Mouse (Mus musculus) lung, embryonic 14.5 days (tissue): Measurements from ENCODE around the gene Ugt1a6a. TPM values are rescaled to one million over a fixed set of nuclear protein-coding genes. Genes with fewer than 3 reads are reported as not detected.

Experiments used
- ATAC-seq: fragments of 200-750 bp; cut with Nextera tagmentation; 2 replicates; pipeline ENCODE4 v1.8.0; 2017; ENCODE audit warnings: mild to moderate bottlenecking, moderate TSS enrichment, moderate library complexity; ENCODE audit not compliant: insufficient read depth
- DNase-seq: peaks from one replicate; pipeline ENCODE4 v3.0.0-alpha.2; 2015
- H3K27ac ChIP-seq: fragments of 300-500 bp; sonication (generic); 2 replicates; pipeline ENCODE4 v1.5.1; 2014; ENCODE audit warnings: low read depth, mild to moderate bottlenecking, moderate library complexity
- H3K27me3 ChIP-seq: fragments of 300-500 bp; sonication (generic); 2 replicates; pipeline ENCODE4 v1.6.1; 2014; ENCODE audit warnings: low read length, control low read depth; ENCODE audit not compliant: insufficient read depth
- H3K36me3 ChIP-seq: fragments of 300-500 bp; sonication (generic); 2 replicates; pipeline ENCODE4 v1.6.1; 2014; ENCODE audit warnings: control low read depth; ENCODE audit not compliant: insufficient read depth
- H3K4me1 ChIP-seq: fragments of 300-500 bp; sonication (generic); 2 replicates; pipeline ENCODE4 v1.6.1; 2014; ENCODE audit warnings: antibody characterized with exemption, control low read depth; ENCODE audit not compliant: insufficient read depth
- H3K4me2 ChIP-seq: fragments of 300-500 bp; sonication (generic); 2 replicates; pipeline ENCODE4 v1.6.1; 2014; ENCODE audit warnings: mild to moderate bottlenecking
- H3K4me3 ChIP-seq: fragments of 300-500 bp; sonication (generic); 2 replicates; pipeline ENCODE4 v1.5.1; 2014; ENCODE audit warnings: low read depth, low read length
- H3K9ac ChIP-seq: fragments of 300-500 bp; sonication (generic); 2 replicates; pipeline ENCODE4 v1.6.1; 2014
- H3K9me3 ChIP-seq: fragments of 300-500 bp; sonication (generic); 2 replicates; pipeline ENCODE4 v1.6.1; 2016; ENCODE audit warnings: low read depth, low read length, control low read depth
- CTCF ChIP-seq: IDR thresholded peaks from 2 replicates; pipeline ENCODE4 v1.5.1; 2016; ENCODE audit warnings: antibody characterized with exemption, low read depth
- WGBS: fragments of 180-500 bp; shearing (Covaris S2); extraction: QIAGEN DNeasy Blood & Tissue Kit; methylation state at CpG from one replicate; pipeline ENCODE4 v1.1.7; 2014; 5-methylcytosine and 5-hydroxymethylcytosine counted together
- polyA plus RNA-seq: library from polyadenylated mRNA; unstranded; fragments of >200 nt; fragmentation: Nextera tagmentation; extraction: Ambion mirVana; gene quantifications from 2 replicates; pipeline ENCODE4 v1.2.1, GENCODE M21; 2014

Ugt1a6a gene
- polyA plus RNA-seq, 1 experiment from 2014 or later, result 0.96 TPM

DNA sequence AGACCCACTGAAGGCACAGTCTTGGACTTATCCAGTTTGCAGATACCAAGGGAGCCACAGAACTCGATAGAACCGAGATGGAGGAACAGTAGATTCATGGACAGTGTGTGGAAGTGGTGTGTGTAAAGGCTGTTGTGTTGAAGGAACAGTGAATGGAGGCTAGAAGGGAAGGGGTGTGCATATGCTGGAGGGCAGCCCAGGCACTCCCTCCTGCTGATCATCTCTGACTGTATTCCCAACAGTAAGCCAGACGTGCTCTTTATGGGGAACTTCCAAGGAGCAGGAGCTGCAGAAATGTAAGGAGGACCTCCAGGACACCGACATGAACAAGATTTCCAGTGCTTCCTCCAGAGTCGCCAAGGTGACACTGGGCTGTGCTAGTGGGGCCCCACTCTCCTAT is 115.4 kb downstream of the Ugt1a6a start:
- Histone ChIP-seq H3K9me3 (peaks cover 76% of the 10 kb centered on the region), H3K27me3 (no peaks in the 10 kb centered on the region), H3K4me3 (no peak overlapping the region), H3K27ac (no peak overlapping the region), H3K36me3 (no peaks in the 10 kb centered on the region), H3K9ac (no peak overlapping the region), H3K4me2 (no peak overlapping the region), H3K4me1 (no peaks in the 10 kb centered on the region)
- TF ChIP-seq CTCF, result no peak
- WGBS, result 76% methylated on average over 5 of the region's 5 CpGs
- no peak for ATAC-seq
- no peak for DNase-seq

- H3K9ac ChIP-seq, result no peak overlapping the region
- 72% methylated on average over 8 of the region's 8 CpGs for WGBS
- H3K4me3 ChIP-seq, result no peak overlapping the region
- H3K4me2 ChIP-seq, result no peak overlapping the region
- no peak overlapping the region for H3K27ac ChIP-seq
- peaks cover 69% of the 10 kb centered on the region for H3K9me3 ChIP-seq
- ATAC-seq, result no peak
- no peaks in the 10 kb centered on the region for H3K36me3 ChIP-seq
- no peak for TF ChIP-seq CTCF
- H3K4me1 ChIP-seq, result no peaks in the 10 kb centered on the region
- DNase-seq, result no peak
- no peaks in the 10 kb centered on the region for H3K27me3 ChIP-seq
Measured at GRCm38 (mm10) chr1:88253106-88253505, 118.5 kb downstream of the Ugt1a6a start.

DNA sequence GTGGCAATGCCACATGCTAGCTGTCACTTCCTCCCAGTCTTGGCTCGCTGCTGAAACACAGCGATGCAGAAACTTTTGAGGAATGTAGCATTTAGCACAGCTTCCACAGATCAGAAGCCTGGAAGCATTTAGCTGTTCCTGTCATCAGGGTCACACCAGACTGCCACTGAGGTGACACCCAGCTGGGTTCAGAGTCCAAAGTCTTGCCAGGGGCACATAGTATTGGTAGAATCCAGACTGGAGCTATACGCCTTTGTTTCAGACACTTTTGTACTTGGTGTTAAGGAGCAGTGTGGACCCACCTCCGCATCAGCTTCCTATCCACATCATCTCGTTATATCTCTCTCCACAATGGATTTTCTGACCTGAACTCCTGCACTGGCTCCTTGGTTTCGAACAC is 118.9 kb downstream of the Ugt1a6a start:
- no peak for TF ChIP-seq CTCF
- peaks cover 66% of the 10 kb centered on the region for H3K9me3 ChIP-seq
- H3K9ac ChIP-seq, result no peak overlapping the region
- ATAC-seq, result no peak
- no peak overlapping the region for H3K4me3 ChIP-seq
- H3K27ac ChIP-seq, result no peak overlapping the region
- no peaks in the 10 kb centered on the region for H3K27me3 ChIP-seq
- H3K4me2 ChIP-seq, result no peak overlapping the region
- no peaks in the 10 kb centered on the region for H3K4me1 ChIP-seq
- no peaks in the 10 kb centered on the region for H3K36me3 ChIP-seq
- WGBS, result 68% methylated on average over 6 of the region's 6 CpGs
- DNase-seq, result peak; percentile 27

- ATAC-seq (no peak), DNase-seq (no peak)
- no peak for TF ChIP-seq CTCF
- Histone ChIP-seq H3K27ac (no peak overlapping the region), H3K9ac (no peak overlapping the region), H3K4me2 (no peak overlapping the region), H3K36me3 (peaks cover 4% of the 10 kb centered on the region), H3K4me3 (no peak overlapping the region), H3K27me3 (no peaks in the 10 kb centered on the region), H3K4me1 (no peaks in the 10 kb centered on the region), H3K9me3 (peaks cover 52% of the 10 kb centered on the region)
- 82% methylated on average over 12 of the region's 12 CpGs for WGBS
Measured at GRCm38 (mm10) chr1:88254793-88255465, 120.3 kb downstream of the Ugt1a6a start.

DNA sequence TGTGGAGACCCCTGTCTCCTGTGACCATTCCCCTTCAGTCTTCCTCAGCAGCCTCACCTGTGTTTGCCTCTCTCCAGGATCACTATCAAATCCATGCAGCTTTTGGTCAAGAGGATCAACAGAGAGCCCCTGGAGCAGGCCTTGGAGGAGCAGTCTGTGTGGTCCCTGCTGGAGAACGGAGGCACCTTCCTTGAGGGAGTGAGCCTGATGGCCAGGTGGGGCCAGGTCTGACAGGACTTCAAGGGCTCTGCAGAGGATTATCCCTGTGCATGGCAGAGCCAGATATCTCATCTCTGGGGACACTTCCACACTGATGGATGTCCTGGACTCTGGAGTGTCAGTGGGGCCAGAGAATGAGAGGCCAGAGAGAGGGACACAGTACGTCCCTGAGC is 120.9 kb downstream of the Ugt1a6a start:
- H3K36me3 ChIP-seq, result peaks cover 9% of the 10 kb centered on the region
- H3K4me1 ChIP-seq, result no peaks in the 10 kb centered on the region
- peaks cover 46% of the 10 kb centered on the region for H3K9me3 ChIP-seq
- H3K9ac ChIP-seq, result no peak overlapping the region
- DNase-seq, result no peak
- H3K27me3 ChIP-seq, result no peaks in the 10 kb centered on the region
- ATAC-seq, result no peak
- no peak for TF ChIP-seq CTCF
- WGBS, result 56% methylated on average over 2 of the region's 2 CpGs
- no peak overlapping the region for H3K4me2 ChIP-seq
- H3K4me3 ChIP-seq, result no peak overlapping the region
- no peak overlapping the region for H3K27ac ChIP-seq

GRCm38 (mm10) chr1:88255989-88256754 is 121.6 kb downstream of the Ugt1a6a start:
- Histone ChIP-seq H3K4me3 (no peak overlapping the region), H3K4me1 (no peaks in the 10 kb centered on the region), H3K27ac (no peak overlapping the region), H3K9ac (no peak overlapping the region), H3K36me3 (peaks cover 17% of the 10 kb centered on the region), H3K27me3 (no peaks in the 10 kb centered on the region), H3K4me2 (no peak overlapping the region), H3K9me3 (peaks cover 39% of the 10 kb centered on the region)
- WGBS, result 74% methylated on average over 13 of the region's 13 CpGs
- no peak for DNase-seq
- no peak for ATAC-seq
- no peak for TF ChIP-seq CTCF

DNA sequence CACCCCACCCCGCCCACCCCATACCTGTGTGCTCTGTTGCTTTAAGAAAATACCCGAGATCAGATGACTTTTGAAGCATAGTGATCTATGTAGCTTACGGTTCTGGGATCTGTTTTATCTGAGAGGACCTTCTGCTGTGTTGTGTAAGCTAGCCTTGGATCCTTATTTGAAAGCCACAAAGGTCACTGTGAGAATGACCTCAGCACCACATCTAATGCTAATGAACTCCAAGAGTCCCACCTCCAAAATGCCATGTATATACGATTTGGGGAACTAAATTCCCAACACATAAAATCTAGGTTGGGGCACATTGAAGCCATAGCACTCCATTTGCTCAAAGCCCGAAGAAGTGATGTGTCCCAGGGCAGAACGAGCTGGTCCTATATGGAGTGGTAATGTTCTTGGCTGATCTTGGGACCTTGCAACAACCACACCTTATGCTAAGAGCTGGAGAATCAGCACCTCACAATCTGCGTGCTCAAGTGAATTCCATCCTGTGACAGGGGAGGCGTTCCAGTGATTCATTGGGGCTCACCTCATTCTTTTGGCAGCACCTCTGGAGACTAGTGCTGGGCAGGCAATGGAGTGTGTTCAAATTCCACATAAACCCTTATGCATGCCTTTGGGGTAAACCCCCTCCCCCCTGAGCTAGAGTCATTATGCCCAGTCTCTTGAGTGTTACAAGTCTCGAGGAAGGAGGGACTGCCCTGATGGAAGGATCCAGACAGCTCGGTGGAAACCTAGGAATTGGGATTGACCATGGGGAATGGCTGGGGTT is 122.5 kb downstream of the Ugt1a6a start:
- no peak for ATAC-seq
- no peak for DNase-seq
- 76% methylated on average over 10 of the region's 10 CpGs for WGBS
- H3K4me3 ChIP-seq, result no peak overlapping the region
- TF ChIP-seq CTCF, result no peak
- H3K9ac ChIP-seq, result no peak overlapping the region
- H3K4me1 ChIP-seq, result no peaks in the 10 kb centered on the region
- no peak overlapping the region for H3K27ac ChIP-seq
- H3K4me2 ChIP-seq, result no peak overlapping the region
- no peaks in the 10 kb centered on the region for H3K27me3 ChIP-seq
- H3K36me3 ChIP-seq, result peaks cover 26% of the 10 kb centered on the region
- peaks cover 36% of the 10 kb centered on the region for H3K9me3 ChIP-seq
